Mouse (Mus musculus) monocyte, adult 2 months (primary cell): ENCODE measurements around the gene Coro2a.

Experiments
- DNase-seq, 2 experiments: peaks; one replicate each; pipeline ENCODE4 v3.0.0; 2022; ENCODE audit warnings: low spot score in 2 of 2, low read depth in 1 of 2

Coro2a gene

DNA sequence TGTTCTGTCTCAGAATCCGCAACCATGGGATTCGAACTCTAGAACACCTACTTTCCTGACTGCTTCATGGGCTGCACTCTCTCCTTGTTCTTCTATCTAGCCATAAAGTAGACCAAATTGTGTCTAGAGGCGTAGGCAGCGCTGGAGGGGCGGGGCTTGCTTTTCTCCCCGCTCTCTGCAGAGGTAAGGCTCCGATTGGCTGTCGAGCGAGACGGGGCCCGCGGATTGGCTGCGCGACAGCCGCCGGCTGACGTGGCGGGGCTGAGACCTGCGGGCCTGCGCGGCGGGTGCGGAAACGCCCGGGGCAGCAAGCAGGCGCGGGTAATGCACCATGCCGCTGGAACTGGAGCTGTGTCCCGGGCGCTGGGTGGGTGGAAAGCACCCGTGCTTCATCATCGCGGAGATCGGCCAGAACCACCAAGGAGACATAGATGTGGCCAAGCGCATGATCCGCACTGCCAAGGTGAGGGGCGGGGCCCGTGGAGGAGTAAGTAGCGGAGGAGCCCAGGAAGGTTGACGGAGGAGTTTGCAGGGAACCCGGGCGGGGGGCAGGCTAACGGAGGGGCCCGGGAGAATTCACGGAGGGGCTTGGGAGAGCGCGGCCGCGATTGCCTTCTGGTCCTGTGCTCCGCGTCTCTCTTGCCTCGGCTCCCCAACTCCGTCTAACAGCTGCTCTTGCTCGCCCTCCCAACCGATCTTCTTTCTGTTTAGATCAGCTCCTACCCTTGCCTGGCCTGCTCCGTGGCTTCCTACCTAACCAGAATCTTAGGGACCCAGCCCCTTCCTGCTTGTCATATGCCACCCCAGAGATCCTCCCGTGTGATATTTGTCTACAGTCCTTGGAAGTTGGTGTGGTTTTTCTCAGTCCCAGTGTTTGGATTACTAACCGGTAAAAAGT is 112.7 kb downstream of the Coro2a start, which contains the start of gene Nans:
TSS of gene Nans (plus strand) at position 221 of the 898 bp plus-strand sequence.
- DNase-seq, result peak; percentile 80 to 85

- DNase-seq, result peak in 1 of 2 experiments; percentile 44
Measured at GRCm38 (mm10) chr4:46487348-46487747, 114.7 kb downstream of the Coro2a start.
